Mouse (Mus musculus) E14TG2a.4 (cell line): ENCODE results near the gene Abca7.

Source experiments
- CTCF ChIP-seq: conservative IDR thresholded peaks from 2 replicates; pipeline ENCODE4 v1.5.1; 2014; ENCODE audit warnings: low read length
- NANOG ChIP-seq: IDR thresholded peaks from 2 replicates; pipeline ENCODE4 v1.6.1; 2014; ENCODE audit warnings: borderline replicate concordance, low read length, mixed read lengths
- POU5F1 ChIP-seq: IDR thresholded peaks from 2 replicates; pipeline ENCODE4 v1.6.1; 2014; ENCODE audit warnings: low read length, borderline replicate concordance

DNA sequence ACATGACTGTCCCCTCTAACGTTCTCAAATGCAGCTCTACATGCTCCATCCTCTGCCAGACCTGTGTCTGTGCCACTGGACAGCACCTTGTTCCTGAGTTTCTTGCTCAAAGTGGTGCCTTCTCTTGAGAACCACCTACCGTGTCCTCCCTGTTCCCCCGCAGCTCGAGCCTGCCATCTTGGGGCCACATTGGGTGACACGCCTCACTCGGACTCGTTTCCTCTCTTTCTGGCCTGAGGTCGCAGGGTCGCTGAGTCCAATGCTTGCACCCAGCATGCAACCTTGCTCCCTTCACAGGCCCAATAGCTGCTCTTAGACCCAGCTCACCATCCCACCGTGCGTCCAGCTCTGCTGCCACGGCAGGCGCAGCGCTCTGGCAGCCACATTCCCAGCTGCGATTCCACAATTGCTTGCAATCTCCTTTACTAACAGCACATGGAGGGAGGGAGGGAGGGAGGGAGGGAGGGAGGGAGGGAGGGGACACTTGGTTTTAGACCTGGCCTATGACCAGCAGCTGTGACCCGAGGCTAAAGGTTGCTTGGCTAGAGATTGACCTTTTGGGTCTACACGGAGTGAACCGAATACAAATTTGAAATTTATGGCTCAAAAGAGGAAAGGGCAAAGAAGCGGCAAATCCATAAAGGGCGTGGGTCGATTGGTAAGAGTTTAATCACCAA is 38.0 kb upstream of the Abca7 start:
- peak; percentile 66 for TF ChIP-seq CTCF
- TF ChIP-seq POU5F1, result no peak
- TF ChIP-seq NANOG, result no peak
